Mouse (Mus musculus) testis, adult 2 months (tissue): ENCODE measurements around the gene Itpkb. TPM values are rescaled to one million over a fixed set of nuclear protein-coding genes. Genes with fewer than 3 reads are reported as not detected.

Experiments
- H3K27ac ChIP-seq: fragments of 200-500 bp; 2 replicates; pipeline ENCODE4 v1.5.1; 2012; ENCODE audit warnings: low read depth, low read length; ENCODE audit not compliant: control insufficient read depth, insufficient read depth
- H3K27me3 ChIP-seq: fragments of 200-500 bp; 2 replicates; pipeline ENCODE4 v1.6.1; 2012; ENCODE audit warnings: mild to moderate bottlenecking, low read length, moderate library complexity; ENCODE audit not compliant: control insufficient read depth, insufficient read depth
- H3K36me3 ChIP-seq: fragments of 200-500 bp; 2 replicates; pipeline ENCODE4 v1.6.1; 2012; ENCODE audit warnings: mild to moderate bottlenecking, low read length; ENCODE audit not compliant: control insufficient read depth, insufficient read depth
- H3K4me1 ChIP-seq: fragments of 200-500 bp; 2 replicates; pipeline ENCODE4 v1.6.1; 2012; ENCODE audit warnings: low read length; ENCODE audit not compliant: control insufficient read depth, insufficient read depth
- H3K4me3 ChIP-seq: fragments of 200-500 bp; 2 replicates; pipeline ENCODE4 v1.5.1; 2012; ENCODE audit warnings: low read depth, mild to moderate bottlenecking, low read length, moderate library complexity, mixed read lengths; ENCODE audit not compliant: control insufficient read depth
- CTCF ChIP-seq: fragments of 200-500 bp; IDR thresholded peaks from 2 replicates; pipeline ENCODE4 v1.5.1; 2012; ENCODE audit warnings: low read depth, mild to moderate bottlenecking, inconsistent platforms, low read length, moderate library complexity; ENCODE audit not compliant: control insufficient read depth, insufficient read depth, insufficient replicate concordance
- POLR2A ChIP-seq: fragments of 200-500 bp; IDR thresholded peaks from 2 replicates; pipeline ENCODE4 v1.6.1; 2012; ENCODE audit warnings: low read depth, mild to moderate bottlenecking, inconsistent platforms, low read length, moderate library complexity; ENCODE audit not compliant: control insufficient read depth
- polyA plus RNA-seq: library from polyadenylated mRNA; depleted of rRNA; stranded (reverse); fragments of >200 nt; gene quantifications from 2 replicates; pipeline ENCODE4 v1.2.3, GENCODE M21; 2012; rRNA removed

Itpkb gene
- polyA plus RNA-seq, 1 experiment = 9.9 TPM

GRCm38 (mm10) chr1:180462396-180462795 is 132.1 kb downstream of the Itpkb start:
- Histone ChIP-seq H3K27ac (no peak overlapping the region), H3K4me1 (no peaks in the 10 kb centered on the region), H3K36me3 (no peaks in the 10 kb centered on the region), H3K27me3 (no peaks in the 10 kb centered on the region), H3K4me3 (no peak overlapping the region)
- TF ChIP-seq POLR2A (no peak), CTCF (no peak)

GRCm38 (mm10) chr1:180462983-180463475 is 132.7 kb downstream of the Itpkb start:
- TF ChIP-seq POLR2A (no peak), CTCF (no peak)
- no peaks in the 10 kb centered on the region for H3K27me3 ChIP-seq
- no peak overlapping the region for H3K27ac ChIP-seq
- no peaks in the 10 kb centered on the region for H3K36me3 ChIP-seq
- H3K4me1 ChIP-seq = no peaks in the 10 kb centered on the region
- H3K4me3 ChIP-seq = no peak overlapping the region

- Histone ChIP-seq H3K36me3 (no peaks in the 10 kb centered on the region), H3K27ac (no peak overlapping the region), H3K4me3 (no peak overlapping the region), H3K27me3 (no peaks in the 10 kb centered on the region), H3K4me1 (no peaks in the 10 kb centered on the region)
- TF ChIP-seq CTCF = no peak
- TF ChIP-seq POLR2A = no peak
Measured at GRCm38 (mm10) chr1:180464357-180464756, 134.1 kb downstream of the Itpkb start.

DNA sequence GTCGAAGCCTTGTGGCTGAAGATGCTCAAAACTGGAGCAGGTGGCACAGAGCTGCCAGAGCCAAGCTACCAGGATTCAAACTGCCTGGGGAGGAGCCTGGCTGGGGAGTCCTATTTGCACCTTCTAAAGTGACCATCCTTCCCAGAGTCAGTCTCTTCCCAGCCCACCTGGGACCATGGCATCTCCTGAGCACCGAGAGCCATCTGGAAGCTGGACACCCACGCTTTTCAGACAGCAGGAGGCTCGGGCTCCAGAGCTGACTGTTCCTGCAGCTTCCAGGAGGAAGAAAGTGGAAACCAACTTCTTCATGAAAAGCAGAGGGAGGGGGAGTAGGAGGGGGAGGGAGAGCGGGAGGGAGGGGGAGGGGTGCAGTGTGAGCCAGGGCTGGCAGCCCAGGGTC is 135.3 kb downstream of the Itpkb start:
- TF ChIP-seq CTCF (no peak), POLR2A (no peak)
- Histone ChIP-seq H3K27me3 (no peaks in the 10 kb centered on the region), H3K36me3 (no peaks in the 10 kb centered on the region), H3K4me3 (no peak overlapping the region), H3K4me1 (no peaks in the 10 kb centered on the region), H3K27ac (no peak overlapping the region)

DNA sequence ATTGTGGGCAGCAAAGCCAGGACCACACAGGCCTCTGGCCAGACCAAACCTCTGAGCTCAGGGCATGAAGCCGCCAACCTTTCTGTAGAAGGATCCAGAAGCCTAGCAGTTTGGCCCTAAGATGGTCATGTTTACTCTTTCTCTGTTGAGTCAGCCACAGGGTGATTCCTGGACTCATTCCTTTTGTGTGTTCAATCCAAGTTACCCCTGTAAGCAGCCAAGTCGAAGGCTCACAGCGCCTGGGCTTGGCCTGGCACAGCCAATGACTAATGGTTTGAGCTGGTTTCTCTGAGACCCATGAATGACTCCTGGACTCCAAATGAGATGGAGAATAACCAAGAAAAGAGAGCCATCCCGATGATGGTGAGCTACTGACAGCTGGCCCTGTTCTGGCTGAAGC is 137.7 kb downstream of the Itpkb start:
- no peak overlapping the region for H3K4me3 ChIP-seq
- no peaks in the 10 kb centered on the region for H3K36me3 ChIP-seq
- TF ChIP-seq POLR2A = no peak
- no peak for TF ChIP-seq CTCF
- no peaks in the 10 kb centered on the region for H3K4me1 ChIP-seq
- H3K27ac ChIP-seq = no peak overlapping the region
- H3K27me3 ChIP-seq = no peaks in the 10 kb centered on the region

GRCm38 (mm10) chr1:180473566-180473965 is 143.3 kb downstream of the Itpkb start:
- TF ChIP-seq POLR2A (no peak), CTCF (no peak)
- Histone ChIP-seq H3K4me3 (no peak overlapping the region), H3K36me3 (no peaks in the 10 kb centered on the region), H3K4me1 (no peaks in the 10 kb centered on the region), H3K27ac (no peak overlapping the region), H3K27me3 (no peaks in the 10 kb centered on the region)

Other genes starting within 250 kb of the Itpkb start
- gene Coq8a, start 130.9 kb upstream of the Itpkb start, polyA plus RNA-seq = 9.6 and 12.4 TPM in 2 replicates
- gene Psen2, start 67.0 kb upstream of the Itpkb start, polyA plus RNA-seq = 8.7 and 8.8 TPM in 2 replicates
- 0.27 and 0.77 TPM in 2 replicates for gene Stum, start 153.0 kb downstream of the Itpkb start, polyA plus RNA-seq
- gene Parp1, start 238.4 kb downstream of the Itpkb start, polyA plus RNA-seq = 39.9 and 47.5 TPM in 2 replicates